Mouse (Mus musculus): ENCODE measurements around the gene Znrf1. TPM values are rescaled to one million over a fixed set of nuclear protein-coding genes. Genes with fewer than 3 reads are reported as not detected.

Znrf1 gene
- polyA plus RNA-seq, 1 experiment from 2014 or later: 104 TPM

DNA sequence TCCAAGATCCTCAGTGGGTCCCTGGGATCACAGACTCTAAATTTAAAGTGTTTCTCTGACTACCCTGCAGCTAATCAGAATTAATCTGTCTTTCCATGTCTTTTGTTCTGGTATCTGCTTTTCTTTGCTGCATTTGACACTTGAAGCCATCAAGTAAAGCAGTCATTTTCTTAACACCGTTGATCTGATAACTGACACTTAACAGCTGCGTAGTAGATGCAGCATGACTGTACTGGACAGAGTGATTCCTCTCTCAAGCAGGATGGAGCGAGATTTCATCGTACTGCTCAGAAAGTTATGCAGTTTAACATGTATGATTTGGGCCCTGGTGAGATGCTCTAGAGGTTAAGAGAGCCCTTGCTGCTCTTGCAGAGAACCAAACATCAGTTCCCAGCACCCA is 39.6 kb downstream of the Znrf1 start:
- no peak overlapping the region for H3K9ac ChIP-seq
- no peak overlapping the region for H3K4me2 ChIP-seq (replicated peaks)
- no peaks in the 10 kb centered on the region for H3K36me3 ChIP-seq
- 91% methylated on average over 4 of the region's 4 CpGs for WGBS
- H3K4me3 ChIP-seq: no peak overlapping the region
- no peak for ATAC-seq (ENCODE audit: low FRiP score)
- no peaks in the 10 kb centered on the region for H3K9me3 ChIP-seq (replicated peaks)
- no peak overlapping the region for H3K27ac ChIP-seq
- peaks cover 32% of the 10 kb centered on the region for H3K4me1 ChIP-seq
- no peaks in the 10 kb centered on the region for H3K27me3 ChIP-seq

- H3K4me1 ChIP-seq: peaks cover 31% of the 10 kb centered on the region
Measured at GRCm38 (mm10) chr8:111576501-111576900, 40.6 kb downstream of the Znrf1 start.

DNA sequence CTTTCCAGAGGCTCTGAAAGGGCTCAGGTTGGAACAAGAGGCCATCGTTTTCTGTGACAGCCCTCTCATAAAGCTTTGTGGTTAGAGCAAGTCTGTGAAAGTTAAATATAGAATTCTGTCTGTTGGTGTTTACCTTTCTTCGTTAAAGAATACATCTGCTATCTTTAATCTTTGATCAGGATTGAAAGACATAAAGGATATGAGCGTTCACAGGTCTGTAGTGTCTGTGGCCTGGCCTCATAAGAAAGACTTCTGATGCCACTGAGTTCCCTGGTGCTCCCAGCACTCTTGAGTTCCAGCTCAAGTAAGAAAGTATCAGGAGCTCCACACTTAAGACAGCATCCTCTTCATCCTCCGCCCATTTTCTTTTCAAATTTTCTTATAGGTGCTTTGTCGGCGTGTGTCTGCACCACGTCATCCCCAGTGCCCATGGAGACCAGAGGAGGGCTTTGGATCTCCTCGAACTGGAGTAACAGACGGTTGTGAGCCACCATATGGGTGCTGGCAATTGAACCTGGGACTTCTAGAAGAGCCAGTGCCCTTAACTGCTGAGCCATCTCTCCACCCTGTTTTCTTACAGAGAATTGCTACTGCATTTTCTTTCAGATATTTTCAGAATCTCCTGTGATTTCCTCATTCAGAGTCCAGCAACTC is 42.1 kb downstream of the Znrf1 start:
- no peak for ATAC-seq (ENCODE audit: low FRiP score)
- WGBS: 96% methylated on average over 9 of the region's 9 CpGs
- H3K27ac ChIP-seq: no peak overlapping the region
- no peaks in the 10 kb centered on the region for H3K9me3 ChIP-seq (replicated peaks)
- no peaks in the 10 kb centered on the region for H3K36me3 ChIP-seq
- H3K9ac ChIP-seq: no peak overlapping the region
- peaks cover 16% of the 10 kb centered on the region for H3K4me1 ChIP-seq
- no peaks in the 10 kb centered on the region for H3K27me3 ChIP-seq
- H3K4me2 ChIP-seq (replicated peaks): no peak overlapping the region
- H3K4me3 ChIP-seq: no peak overlapping the region

More at GRCm38 (mm10) chr8:111576501-111576900, 40.6 kb downstream of the Znrf1 start:
- Histone ChIP-seq H3K27ac (no peak overlapping the region; the same call in 1 of the 2 replicates), H3K4me2 (replicated peaks) (no peak overlapping the region), H3K36me3 (no peaks in the 10 kb centered on the region), H3K9ac (no peak overlapping the region), H3K4me3 (no peak overlapping the region), H3K27me3 (no peaks in the 10 kb centered on the region), H3K9me3 (replicated peaks) (no peaks in the 10 kb centered on the region)
- no peak for ATAC-seq (ENCODE audit: low FRiP score)

DNA sequence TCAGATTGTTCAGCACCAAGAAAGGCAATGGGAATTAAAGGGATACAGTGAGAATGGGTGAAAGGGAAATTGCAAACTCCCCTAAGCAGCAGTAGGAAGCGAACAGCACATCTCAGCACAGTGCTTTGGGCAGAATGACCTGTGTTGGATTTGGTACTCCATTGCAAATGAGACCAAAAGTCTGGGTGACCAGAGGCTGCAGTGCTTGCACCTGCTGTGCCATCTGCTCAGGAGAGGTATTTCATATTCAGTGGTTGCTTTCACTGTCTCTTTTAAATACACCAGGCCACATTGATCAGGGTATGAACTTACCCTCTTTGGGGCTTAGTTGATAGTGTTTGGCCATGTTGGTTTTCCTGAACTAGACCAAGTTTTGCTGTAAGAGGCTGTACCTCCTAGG is 43.4 kb downstream of the Znrf1 start:
- no peak overlapping the region for H3K27ac ChIP-seq
- no peak overlapping the region for H3K9ac ChIP-seq
- no peaks in the 10 kb centered on the region for H3K9me3 ChIP-seq (replicated peaks)
- 94% methylated on average over 1 of the region's 1 CpGs for WGBS
- peaks cover 8% of the 10 kb centered on the region for H3K4me1 ChIP-seq
- H3K4me3 ChIP-seq: no peak overlapping the region
- ATAC-seq (ENCODE audit: low FRiP score): no peak
- H3K27me3 ChIP-seq: no peaks in the 10 kb centered on the region
- H3K36me3 ChIP-seq: peaks cover 6% of the 10 kb centered on the region
- H3K4me2 ChIP-seq (replicated peaks): no peak overlapping the region

GRCm38 (mm10) chr8:111580306-111580705 is 44.4 kb downstream of the Znrf1 start:
- H3K9ac ChIP-seq: no peak overlapping the region
- H3K27me3 ChIP-seq: no peaks in the 10 kb centered on the region
- H3K4me2 ChIP-seq (replicated peaks): no peak overlapping the region
- WGBS: 91% methylated on average over 3 of the region's 3 CpGs
- no peak overlapping the region for H3K4me3 ChIP-seq
- no peak for ATAC-seq (ENCODE audit: low FRiP score)
- peaks cover 7% of the 10 kb centered on the region for H3K36me3 ChIP-seq
- H3K27ac ChIP-seq: no peak overlapping the region
- peaks cover 8% of the 10 kb centered on the region for H3K4me1 ChIP-seq
- no peaks in the 10 kb centered on the region for H3K9me3 ChIP-seq (replicated peaks)

DNA sequence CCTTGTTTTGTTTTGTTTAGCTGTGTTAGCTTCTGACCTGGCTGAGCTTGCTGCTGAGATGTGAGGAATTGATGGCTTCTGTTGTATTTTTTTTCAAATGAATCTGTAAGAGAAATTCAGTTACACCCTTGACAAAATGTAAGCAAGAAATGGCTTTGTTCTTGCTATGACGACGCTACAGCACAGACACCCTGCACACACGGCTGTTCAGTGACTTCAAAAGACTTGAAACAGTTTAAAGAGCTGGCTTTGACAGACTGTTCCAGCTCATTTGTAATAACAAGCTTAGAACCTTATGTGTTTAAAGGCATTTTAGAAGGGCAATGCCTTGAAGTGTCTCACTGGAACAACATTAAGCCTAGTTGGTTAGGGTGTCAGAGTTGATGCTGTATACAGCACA is 46.5 kb downstream of the Znrf1 start:
- Histone ChIP-seq H3K4me2 (replicated peaks) (no peak overlapping the region), H3K9me3 (replicated peaks) (no peaks in the 10 kb centered on the region), H3K9ac (no peak overlapping the region), H3K27ac (no peak overlapping the region), H3K36me3 (peaks cover 7% of the 10 kb centered on the region), H3K27me3 (no peaks in the 10 kb centered on the region), H3K4me3 (no peak overlapping the region), H3K4me1 (peaks cover 8% of the 10 kb centered on the region; the same call in 1 of the 2 replicates)
- WGBS: 76% methylated on average over 3 of the region's 3 CpGs
- no peak for ATAC-seq (ENCODE audit: low FRiP score)

GRCm38 (mm10) chr8:111584946-111585345 is 49.0 kb downstream of the Znrf1 start:
- Histone ChIP-seq H3K27me3 (no peaks in the 10 kb centered on the region), H3K36me3 (peaks cover 7% of the 10 kb centered on the region), H3K9ac (no peak overlapping the region), H3K4me1 (no peaks in the 10 kb centered on the region), H3K27ac (no peak overlapping the region), H3K4me2 (replicated peaks) (no peak overlapping the region), H3K4me3 (no peak overlapping the region), H3K9me3 (replicated peaks) (no peaks in the 10 kb centered on the region)
- 89% methylated on average over 3 of the region's 3 CpGs for WGBS
- ATAC-seq (ENCODE audit: low FRiP score): no peak

DNA sequence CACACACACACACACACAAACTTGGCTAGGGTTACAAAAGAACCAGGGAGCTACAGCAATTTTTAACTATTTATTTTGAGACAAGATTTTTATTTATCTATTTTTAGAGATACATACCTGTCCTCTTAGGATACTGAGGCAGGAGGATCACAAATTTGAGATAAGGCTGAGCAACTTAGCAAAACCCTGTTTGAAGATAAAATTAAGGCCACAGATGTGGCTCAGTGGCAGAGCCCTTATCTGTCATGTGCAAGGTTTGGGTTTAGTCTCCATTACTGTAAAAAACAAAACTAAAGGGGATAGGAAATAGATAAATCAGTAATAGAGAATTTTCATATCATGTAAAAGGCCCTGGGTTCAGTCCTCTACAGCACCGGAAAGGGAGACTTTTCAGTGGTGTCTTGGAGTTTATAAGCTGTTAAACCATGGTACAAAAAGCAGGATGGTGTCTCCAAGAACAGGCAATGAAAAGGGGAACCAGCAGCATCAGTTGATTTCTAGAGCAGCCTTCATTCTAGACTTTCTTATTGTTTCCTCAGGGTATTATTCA is 51.7 kb downstream of the Znrf1 start:
- Histone ChIP-seq H3K27ac (no peak overlapping the region), H3K9ac (no peak overlapping the region), H3K9me3 (replicated peaks) (no peaks in the 10 kb centered on the region), H3K4me2 (replicated peaks) (no peak overlapping the region), H3K27me3 (no peaks in the 10 kb centered on the region), H3K4me3 (no peak overlapping the region), H3K4me1 (peaks cover 10% of the 10 kb centered on the region), H3K36me3 (peaks cover 7% of the 10 kb centered on the region)
- WGBS: 96% methylated on average over 1 of the region's 1 CpGs
- no peak for ATAC-seq (ENCODE audit: low FRiP score)

GRCm38 (mm10) chr8:111588336-111588735 is 52.4 kb downstream of the Znrf1 start:
- H3K27me3 ChIP-seq: no peaks in the 10 kb centered on the region
- H3K36me3 ChIP-seq: peaks cover 7% of the 10 kb centered on the region
- H3K4me3 ChIP-seq: no peak overlapping the region
- no peaks in the 10 kb centered on the region for H3K9me3 ChIP-seq (replicated peaks)
- ATAC-seq (ENCODE audit: low FRiP score): no peak
- H3K27ac ChIP-seq: no peak overlapping the region
- H3K9ac ChIP-seq: no peak overlapping the region
- 84% methylated on average over 2 of the region's 2 CpGs for WGBS
- H3K4me1 ChIP-seq: peaks cover 16% of the 10 kb centered on the region
- no peak overlapping the region for H3K4me2 ChIP-seq (replicated peaks)

- peaks cover 28% of the 10 kb centered on the region for H3K4me1 ChIP-seq
- no peak overlapping the region for H3K4me3 ChIP-seq
- H3K9me3 ChIP-seq (replicated peaks): no peaks in the 10 kb centered on the region
- H3K36me3 ChIP-seq: no peaks in the 10 kb centered on the region
- no peaks in the 10 kb centered on the region for H3K27me3 ChIP-seq
- no peak overlapping the region for H3K4me2 ChIP-seq (replicated peaks)
- H3K9ac ChIP-seq: no peak overlapping the region
- no peak for ATAC-seq (ENCODE audit: low FRiP score)
- H3K27ac ChIP-seq: no peak overlapping the region
- 88% methylated on average over 3 of the region's 3 CpGs for WGBS
Measured at GRCm38 (mm10) chr8:111590214-111590613, 54.3 kb downstream of the Znrf1 start.

- Histone ChIP-seq H3K36me3 (no peaks in the 10 kb centered on the region), H3K4me3 (no peak overlapping the region), H3K27ac (no peak overlapping the region), H3K27me3 (no peaks in the 10 kb centered on the region), H3K4me1 (peaks cover 37% of the 10 kb centered on the region), H3K4me2 (replicated peaks) (no peak overlapping the region), H3K9ac (no peak overlapping the region), H3K9me3 (replicated peaks) (no peaks in the 10 kb centered on the region)
- ATAC-seq (ENCODE audit: low FRiP score): no peak
Measured at GRCm38 (mm10) chr8:111591176-111591575, 55.3 kb downstream of the Znrf1 start.

DNA sequence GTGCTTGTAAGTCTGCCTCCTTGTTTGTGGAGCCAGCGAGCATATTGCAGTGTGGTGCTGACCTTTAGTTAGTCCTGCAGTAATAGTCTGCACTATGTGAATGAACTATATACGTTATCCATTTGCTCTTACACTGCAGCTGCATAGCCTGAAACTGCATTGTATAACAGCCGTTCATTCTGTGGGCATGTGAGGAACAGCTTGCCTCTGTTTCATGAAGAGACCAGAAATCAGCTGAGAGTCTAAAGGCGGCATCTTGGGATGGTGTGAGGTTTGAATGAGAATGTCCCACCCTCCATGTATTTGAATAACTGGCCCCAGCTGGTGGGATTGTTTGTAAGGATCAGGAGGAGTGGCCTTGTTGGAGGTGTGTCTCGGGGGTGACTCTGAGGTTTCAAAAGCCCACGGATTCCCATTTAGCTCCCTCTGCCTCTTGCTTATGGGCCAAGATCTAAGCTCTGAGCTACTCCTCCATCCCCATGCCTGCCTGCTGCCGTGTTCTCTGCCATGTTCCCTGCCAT is 56.6 kb downstream of the Znrf1 start:
- H3K4me2 ChIP-seq (replicated peaks): no peak overlapping the region
- 64% methylated on average over 7 of the region's 7 CpGs for WGBS
- no peak overlapping the region for H3K9ac ChIP-seq
- no peak overlapping the region for H3K4me3 ChIP-seq
- no peaks in the 10 kb centered on the region for H3K36me3 ChIP-seq
- H3K4me1 ChIP-seq: peaks cover 47% of the 10 kb centered on the region
- H3K27ac ChIP-seq: 0 out of 2 replicates have a peak overlapping the region, but pooled peaks have one; percentile 35
- 0 out of 2 replicates have a peak, but pooled peaks have one; percentile 27 for ATAC-seq (ENCODE audit: low FRiP score)
- H3K9me3 ChIP-seq (replicated peaks): no peaks in the 10 kb centered on the region
- H3K27me3 ChIP-seq: no peaks in the 10 kb centered on the region
